Mouse (Mus musculus) midbrain, embryonic 10.5 days (tissue): ENCODE results near the gene Glud1. TPM values are rescaled to one million over a fixed set of nuclear protein-coding genes. Genes with fewer than 3 reads are reported as not detected.

Source experiments
- DNase-seq: peaks from one replicate; pipeline ENCODE4 v3.0.0-alpha.2; 2017; ENCODE audit warnings: low spot score
- H3K27ac ChIP-seq: fragments of 300-500 bp; sonication (generic); replicated peaks from 2 replicates; pipeline ENCODE4 v1.5.1; 2016; ENCODE audit warnings: mild to moderate bottlenecking
- H3K27me3 ChIP-seq: fragments of 300-500 bp; sonication (generic); 2 replicates; pipeline ENCODE4 v1.6.1; 2016; ENCODE audit warnings: low read depth, mild to moderate bottlenecking; ENCODE audit not compliant: poor library complexity, severe bottlenecking
- H3K36me3 ChIP-seq: fragments of 300-500 bp; sonication (generic); 2 replicates; pipeline ENCODE4 v1.6.1; 2016; ENCODE audit warnings: mild to moderate bottlenecking, moderate library complexity
- H3K4me1 ChIP-seq: fragments of 300-500 bp; sonication (generic); 2 replicates; pipeline ENCODE4 v1.6.1; 2016
- H3K4me3 ChIP-seq: fragments of 300-500 bp; sonication (generic); 2 replicates; pipeline ENCODE4 v1.5.1; 2016; ENCODE audit warnings: mild to moderate bottlenecking, moderate library complexity
- H3K9me3 ChIP-seq: fragments of 300-500 bp; sonication (generic); replicated peaks from 2 replicates; pipeline ENCODE4 v1.6.1; 2016; ENCODE audit warnings: mild to moderate bottlenecking
- WGBS: fragments of 180-500 bp; shearing (Covaris S2); methylation state at CpG from one replicate; pipeline ENCODE4 v1.1.7; 2016; 5-methylcytosine and 5-hydroxymethylcytosine counted together
- polyA plus RNA-seq: library from polyadenylated mRNA; unstranded; fragments of >200 nt; fragmentation: Nextera tagmentation; extraction: Ambion mirVana; gene quantifications from 2 replicates; pipeline ENCODE4 v1.2.1, GENCODE M21; 2016

The Glud1 gene
- polyA plus RNA-seq, 1 experiment from 2014 or later: 75.5 TPM

DNA sequence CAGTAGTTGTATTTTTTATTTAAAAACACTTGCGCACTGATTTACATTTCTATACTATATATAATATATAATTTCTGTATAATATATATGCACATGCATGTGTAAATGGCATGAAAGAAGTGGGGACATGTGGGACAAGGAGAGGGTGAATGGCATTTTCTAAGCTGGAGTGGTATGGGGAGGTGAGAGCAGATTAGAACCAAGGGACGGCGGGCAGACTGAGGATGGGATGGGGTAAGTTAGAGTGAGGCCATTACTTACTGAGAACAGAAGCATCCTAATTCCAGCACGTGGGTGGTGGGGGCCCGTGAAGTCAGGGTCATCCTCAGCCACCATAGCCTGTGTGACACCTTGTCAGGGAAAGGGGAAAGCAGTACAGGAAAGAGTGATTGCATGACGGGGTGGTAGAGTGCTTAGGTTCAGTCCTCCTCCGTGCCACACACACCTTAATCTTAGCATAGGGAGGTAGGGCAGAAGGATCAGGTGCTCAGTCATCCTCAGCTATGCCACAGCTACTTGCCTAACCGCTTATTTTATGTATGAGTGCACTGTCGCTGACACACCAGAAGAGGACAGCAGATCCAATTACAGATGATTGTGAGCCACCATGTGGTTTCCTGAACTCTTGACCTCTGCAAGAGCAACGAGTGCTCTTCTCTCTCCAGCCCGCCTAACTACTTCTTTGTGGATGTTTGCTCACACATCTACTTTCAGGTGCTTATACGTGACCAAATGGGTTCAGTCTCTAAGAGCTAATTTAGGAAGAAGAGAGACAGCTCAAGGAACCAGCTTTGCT is 35.4 kb downstream of the Glud1 start:
- no peak overlapping the region for H3K27ac ChIP-seq
- no peak for DNase-seq
- no peaks in the 10 kb centered on the region for H3K9me3 ChIP-seq
- WGBS: 71% methylated on average over 12 of the region's 12 CpGs
- no peaks in the 10 kb centered on the region for H3K4me1 ChIP-seq
- H3K27me3 ChIP-seq: no peaks in the 10 kb centered on the region
- no peak overlapping the region for H3K4me3 ChIP-seq
- H3K36me3 ChIP-seq: peaks cover 34% of the 10 kb centered on the region

DNA sequence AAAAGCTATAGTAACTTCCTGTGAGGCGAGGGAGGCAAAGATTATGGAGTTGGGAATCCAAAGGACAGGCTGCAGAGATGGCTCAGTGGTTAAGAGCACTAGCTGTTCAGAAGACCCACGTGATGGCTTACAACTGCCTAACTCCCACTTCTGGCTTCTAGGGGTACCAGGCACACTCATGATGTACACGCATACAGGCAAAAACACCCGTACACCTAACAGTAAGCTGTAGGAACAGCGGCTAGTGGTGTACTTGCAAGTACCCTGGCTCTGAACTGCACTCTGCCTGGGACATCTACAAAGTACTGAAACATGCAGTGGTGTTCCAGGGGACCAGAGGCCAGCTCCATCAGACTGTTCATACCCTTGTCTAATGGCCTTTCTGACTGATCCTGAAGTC is 36.6 kb downstream of the Glud1 start:
- Histone ChIP-seq H3K4me3 (no peak overlapping the region), H3K36me3 (peaks cover 23% of the 10 kb centered on the region), H3K9me3 (no peaks in the 10 kb centered on the region), H3K27ac (no peak overlapping the region), H3K27me3 (no peaks in the 10 kb centered on the region), H3K4me1 (peaks cover 5% of the 10 kb centered on the region)
- DNase-seq: no peak
- 97% methylated on average over 5 of the region's 5 CpGs for WGBS

DNA sequence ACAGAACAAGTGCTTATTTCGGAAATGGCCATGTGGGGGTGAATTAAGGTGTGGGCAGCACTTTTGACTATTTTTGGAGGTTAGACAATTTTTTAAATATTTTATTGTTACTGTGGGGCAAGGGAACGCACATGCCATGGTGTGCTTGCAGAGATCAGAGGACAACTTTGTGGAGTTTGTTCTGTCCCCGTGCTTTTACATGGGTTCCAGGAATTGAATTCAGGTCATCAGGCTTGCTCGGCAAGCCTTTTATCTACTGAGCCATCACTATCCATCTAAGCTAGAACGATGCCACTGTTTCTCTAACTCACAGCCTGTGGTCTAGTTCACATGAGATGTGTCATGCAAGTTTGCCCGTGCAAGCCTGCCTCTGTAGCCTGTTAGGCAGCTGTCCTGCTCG is 37.8 kb downstream of the Glud1 start:
- DNase-seq: no peak
- peaks cover 5% of the 10 kb centered on the region for H3K4me1 ChIP-seq
- H3K36me3 ChIP-seq: peaks cover 11% of the 10 kb centered on the region
- no peaks in the 10 kb centered on the region for H3K27me3 ChIP-seq
- no peak overlapping the region for H3K4me3 ChIP-seq
- H3K27ac ChIP-seq: no peak overlapping the region
- no peaks in the 10 kb centered on the region for H3K9me3 ChIP-seq
- 87% methylated on average over 7 of the region's 7 CpGs for WGBS

DNA sequence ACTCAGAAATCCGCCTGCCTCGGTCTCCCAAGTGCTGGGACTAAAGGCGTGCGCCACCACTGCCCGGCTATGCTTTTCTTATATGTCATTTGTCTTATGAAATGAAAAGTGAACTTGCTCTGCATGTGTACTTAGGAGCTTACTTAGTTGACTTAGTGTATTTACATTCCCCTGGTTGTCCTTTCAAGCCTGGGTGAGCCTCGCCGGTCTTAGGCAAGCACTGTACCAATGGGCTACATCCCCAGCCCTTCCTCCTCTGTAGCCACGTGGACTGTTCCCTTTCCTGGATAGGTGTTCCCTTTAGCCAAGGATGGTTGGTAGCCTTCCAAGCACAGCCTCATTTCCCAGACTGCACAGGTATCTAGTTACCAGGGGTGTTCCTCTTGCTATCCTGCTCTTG is 38.5 kb downstream of the Glud1 start:
- DNase-seq: no peak
- no peaks in the 10 kb centered on the region for H3K9me3 ChIP-seq
- H3K27me3 ChIP-seq: no peaks in the 10 kb centered on the region
- no peak overlapping the region for H3K27ac ChIP-seq
- no peak overlapping the region for H3K4me3 ChIP-seq
- WGBS: 81% methylated on average over 8 of the region's 8 CpGs
- peaks cover 5% of the 10 kb centered on the region for H3K36me3 ChIP-seq
- H3K4me1 ChIP-seq: peaks cover 5% of the 10 kb centered on the region

DNA sequence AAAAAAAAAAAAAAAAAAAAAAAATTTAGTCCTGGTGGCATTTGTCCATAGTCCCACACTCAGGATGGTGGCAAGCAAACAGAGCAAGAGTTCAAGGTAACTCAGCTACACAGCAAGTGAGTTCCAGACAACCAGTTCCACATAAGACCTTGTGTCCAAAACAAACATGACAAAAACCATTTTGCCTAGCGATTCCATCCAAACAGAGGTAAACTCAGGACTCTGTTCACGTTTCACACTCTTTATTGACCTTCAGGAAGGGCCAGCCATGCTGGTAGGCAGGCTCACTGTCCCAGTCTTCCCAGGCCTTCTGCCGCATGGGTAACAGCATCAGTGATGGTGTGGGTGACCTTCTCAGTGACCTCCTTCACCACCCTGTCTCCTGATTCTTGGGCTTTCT is 41.1 kb downstream of the Glud1 start:
- peaks cover 9% of the 10 kb centered on the region for H3K4me1 ChIP-seq
- no peak for DNase-seq
- no peaks in the 10 kb centered on the region for H3K36me3 ChIP-seq
- H3K27ac ChIP-seq: no peak overlapping the region
- H3K4me3 ChIP-seq: no peak overlapping the region
- 75% methylated on average over 3 of the region's 3 CpGs for WGBS
- H3K27me3 ChIP-seq: no peaks in the 10 kb centered on the region
- H3K9me3 ChIP-seq: no peaks in the 10 kb centered on the region

DNA sequence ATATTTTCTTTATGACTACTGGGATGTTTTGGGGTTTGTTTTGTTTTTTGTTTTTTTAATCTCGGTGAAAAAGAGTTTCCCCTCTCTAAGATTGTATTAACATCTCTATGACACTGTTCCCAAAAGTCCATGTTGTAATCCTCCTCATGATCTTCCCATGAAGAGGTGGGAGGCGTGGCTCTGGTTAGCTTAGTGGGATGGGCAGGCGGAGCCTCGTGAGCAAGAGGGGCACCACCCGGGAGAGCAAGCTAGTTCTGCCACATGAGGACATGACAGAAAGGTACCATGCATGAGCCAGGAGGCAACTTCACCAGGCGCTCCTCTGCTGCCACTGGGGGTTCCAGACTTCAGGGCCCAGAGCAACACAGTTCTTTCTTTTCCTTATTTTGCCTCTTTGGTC is 42.0 kb downstream of the Glud1 start:
- Histone ChIP-seq H3K27me3 (no peaks in the 10 kb centered on the region), H3K27ac (no peak overlapping the region), H3K4me3 (no peak overlapping the region), H3K36me3 (no peaks in the 10 kb centered on the region), H3K4me1 (peaks cover 9% of the 10 kb centered on the region), H3K9me3 (no peaks in the 10 kb centered on the region)
- WGBS: 79% methylated on average over 6 of the region's 6 CpGs
- DNase-seq: no peak

DNA sequence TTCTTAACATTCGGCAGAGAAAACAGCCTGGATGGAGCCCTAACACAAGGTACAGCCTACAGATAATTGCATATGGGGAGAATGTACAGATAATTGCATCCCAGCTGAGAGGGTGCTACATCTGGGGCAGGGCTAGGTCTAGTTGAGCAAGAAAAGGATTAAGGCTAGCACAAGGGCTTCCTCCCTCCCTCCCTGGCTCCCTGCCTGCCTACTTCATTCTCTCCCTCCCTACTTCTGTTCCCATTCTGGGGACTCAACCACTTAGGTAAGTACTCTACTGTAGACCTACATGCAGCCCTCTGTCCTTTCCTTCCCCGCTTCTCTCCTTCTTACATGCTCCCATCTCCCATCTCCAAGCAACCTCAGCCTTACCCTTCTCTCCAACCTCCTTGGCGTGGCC is 42.8 kb downstream of the Glud1 start:
- DNase-seq: no peak
- Histone ChIP-seq H3K9me3 (no peaks in the 10 kb centered on the region), H3K4me1 (peaks cover 9% of the 10 kb centered on the region), H3K36me3 (no peaks in the 10 kb centered on the region), H3K27me3 (no peaks in the 10 kb centered on the region), H3K4me3 (no peak overlapping the region), H3K27ac (no peak overlapping the region)
- WGBS: 88% methylated on average over 3 of the region's 3 CpGs

DNA sequence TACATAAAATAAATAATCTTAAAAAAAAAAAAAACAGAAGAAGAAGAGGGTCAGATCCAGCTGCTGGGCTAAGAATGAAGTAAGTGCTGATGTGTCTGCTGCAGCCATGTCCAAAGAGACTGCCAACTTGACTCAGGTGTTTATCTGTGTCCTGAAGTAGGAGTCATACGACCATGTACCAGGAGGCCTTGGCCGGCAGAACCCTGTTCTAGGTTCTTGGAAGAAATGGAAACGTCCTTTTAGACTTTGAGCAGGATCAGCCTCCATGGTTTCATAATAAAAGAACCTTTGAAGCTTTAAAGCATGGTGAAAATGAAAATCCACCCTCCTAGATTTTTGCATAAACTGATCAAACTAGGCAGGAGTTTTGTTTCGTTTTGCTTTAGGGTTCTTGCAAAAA is 43.9 kb downstream of the Glud1 start:
- no peaks in the 10 kb centered on the region for H3K9me3 ChIP-seq
- no peaks in the 10 kb centered on the region for H3K36me3 ChIP-seq
- no peak overlapping the region for H3K4me3 ChIP-seq
- WGBS: 89% methylated on average over 4 of the region's 4 CpGs
- H3K27me3 ChIP-seq: no peaks in the 10 kb centered on the region
- no peak for DNase-seq
- no peak overlapping the region for H3K27ac ChIP-seq
- peaks cover 16% of the 10 kb centered on the region for H3K4me1 ChIP-seq

DNA sequence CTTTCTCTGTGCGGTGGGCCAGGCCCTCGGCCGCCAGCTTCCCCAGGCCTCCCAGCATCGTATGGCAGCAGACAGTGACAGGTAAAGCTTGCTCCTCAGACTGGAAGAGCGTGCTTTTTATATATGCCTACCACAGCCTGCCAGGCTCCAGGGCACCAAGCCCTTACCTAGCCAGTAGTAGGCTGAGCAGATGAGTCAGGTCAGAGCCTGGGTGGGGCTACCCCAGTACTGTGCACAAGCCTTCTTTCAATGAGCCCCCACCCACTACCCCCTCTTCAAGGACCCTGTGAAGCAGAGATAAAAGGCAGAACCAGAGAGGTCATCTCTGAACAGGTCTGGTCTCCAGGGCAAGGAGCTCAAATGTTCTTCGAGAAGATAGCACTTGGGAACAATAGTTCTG is 44.8 kb downstream of the Glud1 start, which contains the start of gene Fam25c:
Gene Fam25c (minus strand): TSS at position 133 of the 400 bp plus-strand sequence.
- H3K9me3 ChIP-seq: no peaks in the 10 kb centered on the region
- peaks cover 16% of the 10 kb centered on the region for H3K4me1 ChIP-seq
- no peaks in the 10 kb centered on the region for H3K36me3 ChIP-seq
- no peak for DNase-seq
- H3K4me3 ChIP-seq: no peak within 1 kb of the TSS
- H3K27me3 ChIP-seq: no peaks in the 10 kb centered on the region
- WGBS: 81% methylated on average over 6 of the region's 6 CpGs
- H3K27ac ChIP-seq: no peak within 1 kb of the TSS

DNA sequence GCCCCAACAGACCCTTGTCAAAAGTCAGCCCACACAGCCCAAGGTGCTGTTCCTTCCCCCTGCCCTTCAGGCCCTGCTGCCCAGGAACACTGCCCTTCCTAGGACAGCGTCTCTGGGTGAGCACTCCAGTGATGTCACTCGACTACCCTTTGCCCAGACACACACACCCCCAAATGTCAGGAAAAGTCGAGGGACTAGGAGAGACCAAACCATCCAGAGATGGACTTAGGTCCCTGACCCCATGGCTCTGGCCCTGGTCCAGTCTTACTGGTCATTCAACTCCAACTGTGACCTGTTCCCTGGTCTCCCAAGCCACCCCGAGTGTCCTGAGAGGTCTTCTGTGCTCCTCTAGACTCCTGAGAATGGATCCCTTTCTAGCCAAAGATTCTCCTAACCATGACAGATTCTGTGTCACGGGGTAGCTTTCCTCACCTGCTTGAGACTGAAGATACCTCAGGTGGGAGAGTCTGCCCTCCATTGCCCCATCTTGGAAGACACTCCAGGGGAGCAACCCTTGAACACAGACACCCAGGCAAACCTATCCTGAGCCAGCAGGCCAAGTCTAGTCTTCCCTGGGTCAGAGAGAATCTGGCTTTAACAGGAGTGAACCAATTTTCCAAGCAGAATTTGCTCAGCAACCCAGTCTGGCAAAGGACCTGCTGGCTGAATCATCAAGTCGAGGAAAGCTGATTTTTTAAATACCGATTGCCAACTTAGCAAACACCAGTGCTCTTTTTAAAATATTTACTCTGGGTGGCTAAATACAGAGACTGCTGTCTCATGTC is 47.3 kb downstream of the Glud1 start:
- Histone ChIP-seq H3K36me3 (no peaks in the 10 kb centered on the region), H3K27me3 (peaks cover 8% of the 10 kb centered on the region), H3K4me3 (no peak overlapping the region), H3K9me3 (no peaks in the 10 kb centered on the region), H3K4me1 (peaks cover 11% of the 10 kb centered on the region), H3K27ac (no peak overlapping the region)
- 85% methylated on average over 7 of the region's 7 CpGs for WGBS
- no peak for DNase-seq

DNA sequence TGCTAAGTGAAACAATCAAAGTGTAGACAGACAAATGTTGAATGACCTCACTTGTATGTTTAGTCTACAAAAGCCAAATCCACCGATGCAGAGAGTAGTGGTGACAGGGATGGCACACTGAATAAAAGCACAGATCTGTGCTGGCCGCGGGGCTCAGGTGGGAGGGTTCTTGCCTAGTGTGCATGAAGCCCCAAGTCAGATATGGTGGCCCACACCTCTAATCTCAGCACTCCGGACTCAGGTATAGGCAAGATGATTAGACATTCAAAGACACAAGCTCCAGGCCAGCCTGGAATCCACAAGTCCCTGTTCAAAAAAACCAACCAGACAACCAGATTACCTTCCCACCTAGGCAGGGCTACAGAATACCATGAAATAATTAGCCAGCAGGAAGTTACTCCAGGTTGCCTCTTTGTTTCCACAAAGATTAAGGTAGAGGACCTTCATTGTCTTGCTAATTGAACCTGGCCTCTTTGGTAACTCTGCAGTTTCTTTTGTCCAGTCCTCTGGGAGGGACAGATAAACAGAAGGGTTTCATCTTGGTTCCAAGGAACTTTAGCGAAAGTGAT is 49.2 kb downstream of the Glud1 start:
- no peaks in the 10 kb centered on the region for H3K9me3 ChIP-seq

DNA sequence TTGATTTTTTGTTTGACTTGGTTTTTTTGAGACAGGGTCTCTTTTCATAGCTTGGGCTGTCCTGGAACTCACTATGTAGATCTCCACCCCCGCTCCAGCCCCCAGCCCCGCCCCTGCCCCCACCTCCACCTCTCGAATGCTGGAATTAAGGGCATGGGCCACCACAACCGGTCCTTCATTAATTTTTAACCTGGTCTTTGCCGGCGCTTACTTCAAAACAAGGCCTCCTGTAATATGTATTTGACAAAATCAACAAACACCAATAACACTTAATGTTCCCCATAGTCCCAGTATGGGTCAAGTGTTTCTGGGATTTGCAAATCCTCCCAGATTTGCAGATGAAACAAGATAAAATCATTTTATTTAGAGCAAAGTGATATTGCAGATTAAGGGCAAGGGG is 49.7 kb downstream of the Glud1 start:
- no peaks in the 10 kb centered on the region for H3K36me3 ChIP-seq
- no peak overlapping the region for H3K4me3 ChIP-seq
- H3K27me3 ChIP-seq: peaks cover 15% of the 10 kb centered on the region
- H3K4me1 ChIP-seq: peaks cover 18% of the 10 kb centered on the region
- no peak overlapping the region for H3K27ac ChIP-seq
- no peak for DNase-seq
- H3K9me3 ChIP-seq: peaks cover 4% of the 10 kb centered on the region; the same call in 1 of the 2 replicates
- 51% methylated on average over 6 of the region's 6 CpGs for WGBS

More for the DNA sequence above, 49.2 kb downstream of the Glud1 start:
- Histone ChIP-seq H3K4me1 (peaks cover 22% of the 10 kb centered on the region), H3K36me3 (no peaks in the 10 kb centered on the region), H3K27me3 (peaks cover 15% of the 10 kb centered on the region), H3K4me3 (no peak overlapping the region), H3K27ac (no peak overlapping the region)
- no peak for DNase-seq
- 39% methylated on average over 5 of the region's 5 CpGs for WGBS

DNA sequence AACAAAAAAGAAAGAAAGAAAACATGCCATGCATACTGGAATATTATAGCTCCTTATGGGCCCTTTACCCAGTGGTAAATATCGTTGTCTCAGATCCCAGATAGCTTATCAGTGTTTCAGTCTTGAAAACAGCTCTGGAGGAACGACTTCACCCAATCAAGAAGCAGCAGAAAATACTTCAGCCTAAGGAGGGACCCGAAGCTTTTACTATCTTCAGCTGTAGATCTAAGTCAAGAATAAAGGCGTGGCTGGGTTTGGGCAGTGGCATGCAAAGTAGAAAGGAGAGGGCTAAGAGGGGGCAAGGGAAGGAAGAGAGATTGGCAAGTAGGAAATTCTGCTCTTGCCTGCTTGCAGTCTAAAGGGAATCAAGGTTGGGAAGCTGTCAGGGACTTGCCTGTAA is 51.6 kb downstream of the Glud1 start:
- H3K36me3 ChIP-seq: no peaks in the 10 kb centered on the region
- no peak overlapping the region for H3K4me3 ChIP-seq
- H3K4me1 ChIP-seq: peaks cover 18% of the 10 kb centered on the region
- H3K27me3 ChIP-seq: peaks cover 15% of the 10 kb centered on the region
- 83% methylated on average over 4 of the region's 4 CpGs for WGBS
- H3K27ac ChIP-seq: no peak overlapping the region
- H3K9me3 ChIP-seq: peaks cover 7% of the 10 kb centered on the region; the same call in 1 of the 2 replicates
- DNase-seq: no peak
